Mouse (Mus musculus) ES-Bruce4 (cell line): ENCODE data around the gene Ccnk.

ENCODE experiments used
- CTCF ChIP-seq: IDR thresholded peaks from one replicate; pipeline ENCODE4 v1.8.1; 2011; ENCODE audit warnings: low read depth, low read length
- POLR2A ChIP-seq: IDR thresholded peaks from one replicate; pipeline ENCODE4 v1.8.1; 2011; ENCODE audit warnings: low read length; ENCODE audit not compliant: insufficient read depth

- TF ChIP-seq POLR2A (no peak), CTCF (no peak)
These were observed 41.2 kb downstream of the Ccnk start for GRCm38 (mm10) chr12:108220621-108221020.
